Mouse (Mus musculus): Measurements from ENCODE around the gene Kcnd3. TPM values are rescaled to one million over a fixed set of nuclear protein-coding genes. Genes with fewer than 3 reads are reported as not detected.
A peak's percentile ranks its signal among the peaks of the same experiment; 100 is the strongest.

The Kcnd3 gene
- polyA plus RNA-seq, 1 experiment = 21.2 TPM

GRCm38 (mm10) chr3:105511836-105512235 is 59.7 kb downstream of the Kcnd3 start:
- TF ChIP-seq CTCF (IDR thresholded peaks at IDR 0.05; ENCODE audit: extremely low read depth, insufficient read depth, low read length) (no peak), POLR2A (IDR thresholded peaks at IDR 0.05; ENCODE audit: extremely low read depth, insufficient read depth, low read length) (no peak)
- Histone ChIP-seq H3K27ac (ENCODE audit: insufficient read depth, low read length) (no peak overlapping the region), H3K4me1 (ENCODE audit: control insufficient read depth, insufficient read depth, low read length) (peaks cover 3% of the 10 kb centered on the region), H3K4me3 (ENCODE audit: insufficient read depth, low read length) (no peak overlapping the region)

- Histone ChIP-seq H3K4me3 (ENCODE audit: insufficient read depth, low read length) (no peak overlapping the region), H3K27ac (ENCODE audit: insufficient read depth, low read length) (no peak overlapping the region)
- TF ChIP-seq POLR2A (IDR thresholded peaks at IDR 0.05; ENCODE audit: extremely low read depth, insufficient read depth, low read length) = no peak
- TF ChIP-seq CTCF (IDR thresholded peaks at IDR 0.05; ENCODE audit: extremely low read depth, insufficient read depth, low read length) = no peak
Observed at GRCm38 (mm10) chr3:105514215-105514614, 62.1 kb downstream of the Kcnd3 start.

GRCm38 (mm10) chr3:105515035-105515434 is 62.9 kb downstream of the Kcnd3 start:
- Histone ChIP-seq H3K4me1 (ENCODE audit: control insufficient read depth, insufficient read depth, low read length) (peaks cover 5% of the 10 kb centered on the region), H3K4me3 (ENCODE audit: insufficient read depth, low read length) (no peak overlapping the region), H3K27ac (ENCODE audit: insufficient read depth, low read length) (no peak overlapping the region)
- TF ChIP-seq CTCF (IDR thresholded peaks at IDR 0.05; ENCODE audit: extremely low read depth, insufficient read depth, low read length) (no peak), POLR2A (IDR thresholded peaks at IDR 0.05; ENCODE audit: extremely low read depth, insufficient read depth, low read length) (no peak)

More at GRCm38 (mm10) chr3:105514215-105514614, 62.1 kb downstream of the Kcnd3 start:
- H3K4me1 ChIP-seq (ENCODE audit: control insufficient read depth, insufficient read depth, low read length) = peaks cover 2% of the 10 kb centered on the region

GRCm38 (mm10) chr3:105515640-105516039 is 63.5 kb downstream of the Kcnd3 start:
- peaks cover 8% of the 10 kb centered on the region for H3K4me1 ChIP-seq (ENCODE audit: control insufficient read depth, insufficient read depth, low read length)
- no peak overlapping the region for H3K27ac ChIP-seq (ENCODE audit: insufficient read depth, low read length)
- 0 out of 2 replicates have a peak, but pooled peaks have one; percentile 27 for TF ChIP-seq CTCF (IDR thresholded peaks at IDR 0.05; ENCODE audit: extremely low read depth, insufficient read depth, low read length)
- TF ChIP-seq POLR2A (IDR thresholded peaks at IDR 0.05; ENCODE audit: extremely low read depth, insufficient read depth, low read length) = no peak
- no peak overlapping the region for H3K4me3 ChIP-seq (ENCODE audit: insufficient read depth, low read length)

- peak overlapping the region; percentile 58 for H3K27ac ChIP-seq (ENCODE audit: insufficient read depth, low read length)
Observed at GRCm38 (mm10) chr3:105520446-105520845, 68.3 kb downstream of the Kcnd3 start.

GRCm38 (mm10) chr3:105521178-105521631 is 69.1 kb downstream of the Kcnd3 start:
- Histone ChIP-seq H3K4me3 (ENCODE audit: insufficient read depth, low read length) (no peak overlapping the region), H3K4me1 (ENCODE audit: control insufficient read depth, insufficient read depth, low read length) (peaks cover 14% of the 10 kb centered on the region), H3K27ac (ENCODE audit: insufficient read depth, low read length) (peak overlapping the region; percentile 58)
- TF ChIP-seq CTCF (IDR thresholded peaks at IDR 0.05; ENCODE audit: extremely low read depth, insufficient read depth, low read length) = no peak
- peak; percentile 27; the same call in 1 of the 2 replicates for TF ChIP-seq POLR2A (IDR thresholded peaks at IDR 0.05; ENCODE audit: extremely low read depth, insufficient read depth, low read length)

More at GRCm38 (mm10) chr3:105520446-105520845, 68.3 kb downstream of the Kcnd3 start:
- TF ChIP-seq CTCF (IDR thresholded peaks at IDR 0.05; ENCODE audit: extremely low read depth, insufficient read depth, low read length) = no peak
- TF ChIP-seq POLR2A (IDR thresholded peaks at IDR 0.05; ENCODE audit: extremely low read depth, insufficient read depth, low read length) = no peak
- peaks cover 14% of the 10 kb centered on the region for H3K4me1 ChIP-seq (ENCODE audit: control insufficient read depth, insufficient read depth, low read length)
- no peak overlapping the region for H3K4me3 ChIP-seq (ENCODE audit: insufficient read depth, low read length)

GRCm38 (mm10) chr3:105521639-105522038 is 69.5 kb downstream of the Kcnd3 start:
- H3K4me3 ChIP-seq (ENCODE audit: insufficient read depth, low read length) = no peak overlapping the region
- TF ChIP-seq CTCF (IDR thresholded peaks at IDR 0.05; ENCODE audit: extremely low read depth, insufficient read depth, low read length) = no peak
- no peak for TF ChIP-seq POLR2A (IDR thresholded peaks at IDR 0.05; ENCODE audit: extremely low read depth, insufficient read depth, low read length)
- peak overlapping the region; percentile 53 for H3K27ac ChIP-seq (ENCODE audit: insufficient read depth, low read length)
- peaks cover 14% of the 10 kb centered on the region for H3K4me1 ChIP-seq (ENCODE audit: control insufficient read depth, insufficient read depth, low read length)

- Histone ChIP-seq H3K27ac (ENCODE audit: insufficient read depth, low read length) (peak overlapping the region; percentile 67; the same call in 1 of the 2 replicates), H3K4me1 (ENCODE audit: control insufficient read depth, insufficient read depth, low read length) (peaks cover 15% of the 10 kb centered on the region), H3K4me3 (ENCODE audit: insufficient read depth, low read length) (no peak overlapping the region)
- TF ChIP-seq POLR2A (IDR thresholded peaks at IDR 0.05; ENCODE audit: extremely low read depth, insufficient read depth, low read length) = no peak
- TF ChIP-seq CTCF (IDR thresholded peaks at IDR 0.05; ENCODE audit: extremely low read depth, insufficient read depth, low read length) = no peak
Observed at GRCm38 (mm10) chr3:105528860-105529259, 76.7 kb downstream of the Kcnd3 start.

GRCm38 (mm10) chr3:105529700-105530099 is 77.6 kb downstream of the Kcnd3 start:
- H3K4me1 ChIP-seq (ENCODE audit: control insufficient read depth, insufficient read depth, low read length) = peaks cover 15% of the 10 kb centered on the region
- H3K27ac ChIP-seq (ENCODE audit: insufficient read depth, low read length) = no peak overlapping the region
- H3K4me3 ChIP-seq (ENCODE audit: insufficient read depth, low read length) = no peak overlapping the region
- no peak for TF ChIP-seq POLR2A (IDR thresholded peaks at IDR 0.05; ENCODE audit: extremely low read depth, insufficient read depth, low read length)
- TF ChIP-seq CTCF (IDR thresholded peaks at IDR 0.05; ENCODE audit: extremely low read depth, insufficient read depth, low read length) = no peak

- Histone ChIP-seq H3K4me1 (ENCODE audit: control insufficient read depth, insufficient read depth, low read length) (peaks cover 15% of the 10 kb centered on the region), H3K4me3 (ENCODE audit: insufficient read depth, low read length) (no peak overlapping the region), H3K27ac (ENCODE audit: insufficient read depth, low read length) (no peak overlapping the region)
- TF ChIP-seq POLR2A (IDR thresholded peaks at IDR 0.05; ENCODE audit: extremely low read depth, insufficient read depth, low read length) (no peak), CTCF (IDR thresholded peaks at IDR 0.05; ENCODE audit: extremely low read depth, insufficient read depth, low read length) (no peak)
Observed at GRCm38 (mm10) chr3:105530363-105531130, 78.4 kb downstream of the Kcnd3 start.
